Mouse (Mus musculus) testis, postnatal 10 days (tissue): Measurements from ENCODE around the gene Traf4.
"Not testable (repeated sequence)": the region's sequence is repeated elsewhere in the genome, so short reads cannot be mapped to it uniquely, and the experiment has no call there.

Source experiments
- DNase-seq: peaks from one replicate; pipeline ENCODE4 v3.0.0; 2021; ENCODE audit warnings: low spot score

Traf4 gene

DNA sequence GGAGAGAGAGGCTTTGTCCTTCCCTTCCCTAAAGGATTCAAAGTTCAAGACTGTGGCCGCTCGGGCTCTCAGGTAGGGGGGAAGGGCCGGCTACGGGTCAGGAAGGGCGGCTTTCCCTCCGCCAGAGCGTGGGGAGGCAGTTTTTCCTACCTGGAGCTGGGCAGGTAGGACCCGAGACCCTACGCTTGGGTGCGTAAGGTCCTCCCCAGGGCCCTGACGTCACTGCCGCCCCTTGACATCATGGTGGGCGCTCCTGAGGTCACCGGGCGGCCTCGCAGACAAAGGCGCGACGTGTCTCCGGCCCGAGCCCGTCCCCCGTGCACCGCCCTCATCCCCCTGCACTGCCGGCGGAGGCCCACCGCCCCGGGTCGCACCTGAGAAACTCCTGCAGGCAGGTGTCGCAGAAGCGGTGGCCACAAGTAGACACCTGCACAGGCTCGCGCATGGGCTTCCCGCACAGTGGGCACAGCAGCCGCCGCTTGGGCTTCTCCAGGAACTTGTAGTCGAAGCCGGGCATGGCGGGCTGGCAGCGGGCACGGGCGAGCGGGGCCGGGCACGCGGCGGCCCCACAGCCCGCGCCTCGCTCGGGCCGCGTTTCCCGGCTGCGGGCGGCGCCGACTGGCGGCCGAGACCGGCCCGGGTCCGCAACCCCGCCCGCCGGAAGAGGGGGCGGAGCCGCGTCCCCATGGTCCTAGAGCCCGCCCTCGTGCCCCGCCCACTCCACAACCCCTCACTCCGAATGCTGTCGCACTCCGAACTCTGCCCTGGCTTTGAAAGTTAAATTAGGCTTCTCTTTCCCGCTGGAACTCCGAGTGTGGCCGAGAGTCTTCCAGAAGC lies at the start of gene Traf4:
Gene Traf4 (minus strand): TSS at position 666 of the 837 bp plus-strand sequence.
- peak; percentile 95 for DNase-seq

DNA sequence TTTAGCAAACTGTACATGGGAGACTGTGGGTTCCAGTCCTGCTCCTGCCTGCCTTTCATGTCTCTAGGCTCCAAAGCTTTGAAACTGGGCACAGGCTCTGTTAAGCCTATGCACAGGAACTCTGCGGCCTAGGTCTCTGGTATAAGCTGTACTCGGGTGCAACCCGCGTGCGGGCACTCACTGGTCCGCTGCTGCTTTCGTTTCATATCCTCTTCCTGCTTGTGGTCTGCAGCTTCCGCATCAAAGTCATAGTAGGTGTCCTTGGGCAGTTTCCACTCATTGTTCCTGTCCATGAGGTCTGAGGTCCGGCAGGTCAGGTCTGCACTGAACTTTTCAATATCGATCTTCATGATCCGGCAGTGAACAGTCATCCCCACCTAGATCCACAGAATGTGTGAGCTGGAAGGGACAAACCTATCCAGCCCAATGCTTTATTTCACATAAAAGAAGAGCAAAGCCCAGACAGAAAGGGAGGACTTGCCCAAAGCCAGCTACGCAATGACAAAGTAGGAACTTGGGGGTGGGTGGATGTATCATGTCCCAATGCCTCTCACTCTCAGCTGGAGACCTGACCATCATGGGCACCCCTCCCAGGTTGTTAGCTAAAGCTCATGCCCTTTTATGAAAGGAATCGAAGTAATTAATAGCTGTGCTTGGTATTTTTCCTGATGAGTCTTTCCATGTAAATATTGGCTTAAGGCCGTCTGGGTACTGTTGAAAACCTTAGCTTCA lies 47.9 kb upstream of the Traf4 start:
- DNase-seq: no peak

DNA sequence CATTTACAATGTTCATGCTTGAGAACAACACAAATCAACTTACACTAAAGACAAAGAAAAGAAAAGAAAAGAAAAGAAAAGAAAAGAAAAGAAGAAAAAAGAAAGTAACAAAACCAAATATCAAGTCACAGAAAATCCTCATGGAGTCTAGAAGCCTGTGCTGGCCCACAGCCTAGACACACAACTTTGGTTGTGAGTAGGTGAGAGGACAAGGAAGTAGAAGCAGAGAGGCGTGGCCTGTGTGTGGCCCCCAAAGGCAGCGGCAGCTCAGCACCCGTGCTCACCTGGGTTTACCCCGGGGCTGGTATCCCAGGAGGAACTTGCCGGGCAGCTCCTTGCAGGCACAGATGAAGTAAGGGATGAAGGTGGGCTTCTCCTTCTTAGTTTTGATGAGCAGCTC lies 46.1 kb upstream of the Traf4 start:
- DNase-seq: no peak

DNA sequence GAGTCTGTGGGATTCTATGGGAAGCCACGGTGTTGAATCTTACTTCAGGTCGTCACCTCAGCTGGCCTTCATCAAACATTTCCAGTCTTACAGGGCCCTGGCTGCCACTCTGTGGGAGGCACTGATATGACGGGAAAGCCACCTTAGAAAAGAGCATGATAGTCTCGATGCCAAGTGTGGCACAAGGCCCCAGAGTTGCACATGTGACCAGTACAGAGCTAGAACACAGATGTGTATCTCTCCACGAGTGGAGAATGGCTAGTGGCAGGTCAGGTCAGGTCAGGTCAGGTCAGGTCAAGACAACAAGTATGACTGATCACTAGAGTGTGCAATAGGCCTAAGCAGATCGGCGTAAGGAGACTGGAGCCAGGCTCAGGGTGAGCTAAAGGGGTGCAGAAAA lies 45.2 kb upstream of the Traf4 start:
- no peak for DNase-seq

DNA sequence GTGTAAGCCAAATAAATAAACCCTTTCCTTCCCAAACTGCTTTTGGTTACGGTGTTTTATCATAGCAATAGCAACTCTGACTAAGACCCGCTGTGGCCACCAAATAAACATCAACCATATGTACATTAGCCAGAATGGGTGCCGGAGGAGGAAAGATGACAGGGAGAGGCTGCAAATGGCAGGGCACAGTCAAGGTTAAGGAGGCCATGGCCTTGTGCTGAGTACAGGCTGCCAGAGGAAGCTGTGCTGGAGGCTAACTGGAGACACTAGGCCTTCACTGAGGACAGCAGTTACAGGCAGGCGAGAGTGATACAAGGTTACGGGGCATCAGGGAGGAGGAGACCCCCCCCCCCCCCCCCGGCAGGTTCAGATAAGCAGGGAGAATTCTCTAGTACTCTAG lies 44.5 kb upstream of the Traf4 start:
- DNase-seq: no peak

DNA sequence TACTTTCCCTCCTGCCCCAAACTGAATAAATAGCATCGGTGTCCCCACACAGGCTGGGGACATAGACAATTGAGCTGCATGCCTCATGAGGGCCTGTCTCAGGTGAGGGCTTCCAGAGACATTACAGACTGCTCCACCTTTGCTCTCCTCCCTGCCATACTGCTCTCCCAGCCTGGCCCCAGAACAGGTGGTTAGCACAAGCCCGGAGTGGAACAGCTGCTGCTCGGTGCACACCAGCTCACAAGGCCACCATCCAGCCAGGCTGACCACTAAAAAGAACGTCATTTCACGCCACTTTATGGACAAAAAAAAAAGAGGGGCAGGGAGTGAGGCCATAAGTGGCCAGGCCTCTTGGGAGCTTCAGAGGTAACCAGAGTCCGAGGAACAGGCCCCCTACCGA lies 41.8 kb upstream of the Traf4 start:
- DNase-seq: no peak

DNA sequence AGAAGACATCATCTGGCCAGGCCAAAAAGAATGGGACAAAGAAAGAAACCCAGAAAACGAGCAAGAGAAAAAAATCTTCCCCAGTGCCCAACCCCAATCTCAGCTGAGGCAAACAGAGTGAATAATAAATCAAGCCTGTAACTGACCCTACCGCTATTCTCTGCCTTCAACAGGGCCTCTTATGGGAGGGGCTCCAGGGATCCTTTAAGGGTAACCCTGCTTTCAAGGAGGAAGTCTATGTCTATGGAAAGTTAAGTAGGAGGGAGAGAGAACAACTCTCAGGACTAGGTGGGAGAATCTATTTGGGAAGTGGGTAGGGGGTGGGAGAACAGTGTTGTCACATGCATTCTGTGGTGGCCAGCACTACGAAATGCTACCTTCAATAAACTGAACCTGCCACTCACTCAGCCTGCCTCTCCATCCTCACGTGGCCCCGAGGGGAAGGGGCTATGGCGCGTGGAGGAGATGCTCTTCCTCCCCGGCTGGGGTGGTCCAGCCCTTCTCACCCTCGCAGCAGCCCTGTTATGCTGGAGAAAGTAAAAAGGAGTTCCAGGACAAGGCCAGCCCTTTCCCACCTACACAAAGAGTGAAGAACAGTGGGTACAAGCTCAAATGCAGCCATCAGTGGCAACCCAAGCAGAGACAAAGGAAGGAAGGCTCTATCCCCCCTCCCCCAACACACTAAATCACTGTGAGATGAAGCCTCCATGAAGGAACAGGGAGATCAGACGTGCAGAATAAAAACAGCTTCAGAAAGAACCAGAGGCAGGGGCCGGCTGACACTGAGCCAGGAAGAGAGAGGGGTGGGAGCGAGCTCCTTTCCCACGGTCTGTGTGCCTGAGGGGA lies 40.2 kb upstream of the Traf4 start:
- no peak for DNase-seq

DNA sequence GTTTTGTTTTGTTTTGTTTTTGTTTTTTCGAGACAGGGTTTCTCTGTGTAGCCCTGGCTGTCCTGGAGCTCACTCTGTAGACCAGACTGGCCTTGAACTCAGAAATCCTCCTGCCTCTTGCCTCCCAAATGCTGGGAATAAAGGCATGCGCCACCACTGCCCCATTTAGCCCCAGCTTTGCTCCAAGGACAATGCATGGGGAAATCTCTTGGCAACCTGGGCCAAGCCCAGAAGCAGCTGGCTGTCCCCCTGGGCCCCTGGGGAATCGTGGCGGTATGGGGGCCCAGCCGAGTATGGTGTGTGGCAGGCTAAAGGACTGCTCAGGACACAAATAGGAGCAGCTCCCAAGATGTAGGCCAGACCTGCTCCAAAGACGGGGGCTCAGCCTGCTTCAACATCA lies 38.9 kb upstream of the Traf4 start:
- DNase-seq: no peak

DNA sequence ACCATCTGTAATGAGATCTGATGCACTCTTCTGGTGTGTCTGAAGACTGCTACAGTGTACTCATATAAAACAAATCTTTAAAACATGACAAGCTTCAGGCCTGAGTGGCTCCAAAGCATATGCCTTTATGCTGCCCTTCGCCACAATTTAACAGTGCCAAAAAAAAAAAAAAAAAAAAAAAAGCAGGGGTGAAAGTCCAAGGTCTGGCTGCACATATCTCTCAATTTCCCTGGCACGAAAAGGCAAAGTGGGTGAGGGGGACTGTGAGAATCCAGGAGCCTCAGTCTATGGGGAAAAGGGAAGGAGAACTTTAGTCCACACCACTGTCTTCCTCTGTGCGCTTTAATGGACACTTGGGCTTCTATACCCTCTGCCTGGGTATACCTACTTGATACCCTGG lies 37.0 kb upstream of the Traf4 start:
- DNase-seq: no peak

DNA sequence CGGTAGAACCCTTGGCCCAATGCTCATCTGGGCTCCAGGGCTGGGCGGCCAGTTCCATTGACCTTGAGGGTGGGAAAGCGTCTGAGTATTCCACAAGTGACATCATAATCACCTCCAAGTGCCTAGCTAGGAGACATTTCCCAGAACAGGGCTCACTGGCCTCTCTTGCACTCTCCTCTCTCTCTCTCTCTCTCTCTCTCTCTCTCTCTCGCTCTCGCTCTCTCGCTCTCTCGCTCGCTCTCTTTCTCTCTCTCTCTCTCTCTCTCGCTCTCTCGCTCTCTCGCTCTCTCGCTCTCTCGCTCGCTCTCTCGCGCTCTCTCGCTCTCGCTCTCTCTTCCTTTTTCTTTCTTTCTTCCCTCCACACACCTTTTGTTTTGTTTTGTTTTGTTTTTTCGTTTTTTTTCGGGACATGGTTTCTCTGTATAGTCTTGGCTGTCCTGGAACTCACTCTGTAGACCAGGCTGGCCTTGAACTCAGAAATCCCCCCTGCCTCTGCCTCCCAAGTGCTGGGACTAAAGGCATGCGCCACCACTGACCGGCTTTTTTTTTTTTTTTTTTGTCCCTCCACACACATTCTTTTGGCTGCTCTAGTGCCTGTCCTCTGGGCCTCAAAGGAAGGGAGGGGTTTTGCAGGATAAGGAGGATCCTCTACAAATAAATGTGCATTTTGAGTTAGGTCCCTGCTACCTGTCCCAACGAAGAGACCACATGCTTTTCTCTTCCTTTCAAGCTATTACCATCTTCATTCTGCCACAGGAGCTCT lies 29.9 kb upstream of the Traf4 start:
- no peak for DNase-seq

DNA sequence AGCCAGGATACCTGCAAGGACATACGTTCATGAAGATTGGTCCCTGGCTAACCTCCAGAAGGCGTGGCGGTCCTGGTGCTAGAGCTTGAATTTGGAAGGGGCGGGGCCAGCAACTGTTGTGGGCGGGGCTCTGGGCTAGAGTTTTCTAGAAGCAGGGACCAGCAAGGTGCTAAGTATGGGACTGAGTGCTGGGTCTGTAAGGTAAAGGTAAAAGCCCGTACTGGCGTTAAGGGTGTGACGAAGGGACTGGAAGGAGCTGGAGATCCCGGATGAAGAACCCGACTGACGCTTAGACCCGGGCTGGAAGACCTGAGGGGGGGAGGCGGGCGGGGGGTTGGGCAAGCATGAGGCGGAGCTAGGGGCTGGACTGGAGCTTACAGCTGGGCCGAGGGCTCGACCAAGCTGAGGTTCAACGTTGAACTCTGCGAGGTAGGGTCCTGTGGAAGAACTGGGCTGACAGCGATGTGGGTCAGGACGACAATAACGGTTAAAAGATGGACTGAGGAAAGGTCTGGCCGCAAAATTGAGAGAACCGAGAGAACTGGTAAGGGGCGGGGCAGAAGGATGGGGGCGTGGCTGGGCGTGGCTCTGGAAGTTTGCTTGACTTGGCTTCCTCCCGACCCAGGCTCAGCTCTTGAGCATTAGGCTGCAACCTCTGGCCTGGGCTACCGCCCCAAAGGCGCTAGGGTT lies 29.2 kb upstream of the Traf4 start:
- peak; percentile 95 for DNase-seq

DNA sequence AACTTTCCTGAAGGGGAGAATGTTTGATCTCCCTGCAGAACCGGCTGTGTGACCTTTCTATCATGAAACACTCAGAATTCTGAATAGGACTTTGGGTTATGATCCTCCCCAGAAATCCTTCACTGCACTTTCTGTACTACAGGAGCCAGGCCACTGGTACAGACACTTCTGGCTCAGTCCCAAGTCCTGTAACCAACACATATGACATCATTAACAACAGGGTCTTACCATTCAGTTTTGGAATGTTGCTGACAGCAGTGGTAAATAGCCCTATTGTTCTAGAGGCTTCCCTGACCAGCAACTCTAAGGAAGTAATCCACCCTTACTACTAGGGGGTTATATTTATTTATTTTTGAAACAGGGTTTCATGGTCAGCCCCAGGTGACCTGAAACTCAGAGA lies 27.7 kb upstream of the Traf4 start, which contains the start of gene Proca1:
Gene Proca1 (plus strand): TSS at position 280 of the 400 bp plus-strand sequence.
- no peak for DNase-seq

DNA sequence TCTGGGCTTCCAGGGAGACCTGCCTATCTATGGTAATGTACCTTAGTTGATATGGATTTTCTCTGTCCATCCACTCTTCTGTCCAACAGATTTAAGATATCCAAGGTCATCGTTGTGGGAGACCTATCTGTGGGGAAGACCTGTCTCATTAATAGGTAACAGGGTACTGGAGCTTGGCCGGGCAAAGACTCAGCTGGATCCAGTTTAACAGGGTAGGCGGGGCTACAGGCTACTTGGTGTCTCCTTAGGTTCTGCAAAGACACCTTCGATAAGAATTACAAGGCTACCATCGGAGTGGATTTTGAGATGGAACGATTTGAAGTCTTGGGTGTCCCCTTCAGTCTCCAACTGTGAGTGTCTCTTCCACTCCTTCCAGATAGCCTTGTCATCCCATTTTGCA lies 24.7 kb upstream of the Traf4 start:
- DNase-seq: no peak

DNA sequence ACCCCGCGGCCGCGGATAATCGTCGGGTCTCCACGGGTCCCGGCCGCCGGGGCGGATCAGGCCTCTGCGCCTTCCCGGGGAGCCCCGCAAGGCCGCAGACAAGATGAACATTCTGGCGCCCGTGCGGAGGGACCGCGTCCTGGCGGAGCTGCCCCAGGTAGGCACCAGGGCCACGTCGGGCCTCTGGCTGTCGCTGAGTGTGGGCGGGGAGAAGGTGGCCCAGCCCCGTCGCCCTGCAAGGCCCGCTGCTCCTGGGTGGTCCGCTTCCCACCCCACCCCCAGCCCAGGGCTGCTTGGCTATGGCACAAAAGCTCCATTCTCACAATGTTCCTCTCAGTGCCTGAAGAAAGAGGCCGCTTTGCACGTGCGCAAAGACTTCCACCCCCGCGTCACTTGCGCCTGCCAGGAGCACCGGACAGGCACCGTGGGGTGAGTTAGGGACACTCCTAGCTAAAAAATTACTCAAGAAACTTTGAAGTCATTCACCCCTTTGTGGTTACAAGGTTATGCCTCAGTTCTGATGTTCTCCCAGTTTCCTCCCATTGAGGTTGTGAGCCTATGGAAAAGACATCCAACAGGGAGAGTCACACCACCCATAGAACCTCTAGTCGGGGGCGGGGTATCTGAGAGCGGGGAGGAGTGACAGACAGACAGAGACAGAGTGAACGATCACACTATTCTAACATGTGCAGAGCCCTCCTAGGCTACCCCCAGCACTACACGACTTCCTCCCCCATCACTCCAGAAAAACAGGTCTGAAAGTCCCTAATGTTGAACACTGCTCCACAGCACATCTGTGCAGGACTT lies 24.0 kb upstream of the Traf4 start:
- peak; percentile 93 for DNase-seq

DNA sequence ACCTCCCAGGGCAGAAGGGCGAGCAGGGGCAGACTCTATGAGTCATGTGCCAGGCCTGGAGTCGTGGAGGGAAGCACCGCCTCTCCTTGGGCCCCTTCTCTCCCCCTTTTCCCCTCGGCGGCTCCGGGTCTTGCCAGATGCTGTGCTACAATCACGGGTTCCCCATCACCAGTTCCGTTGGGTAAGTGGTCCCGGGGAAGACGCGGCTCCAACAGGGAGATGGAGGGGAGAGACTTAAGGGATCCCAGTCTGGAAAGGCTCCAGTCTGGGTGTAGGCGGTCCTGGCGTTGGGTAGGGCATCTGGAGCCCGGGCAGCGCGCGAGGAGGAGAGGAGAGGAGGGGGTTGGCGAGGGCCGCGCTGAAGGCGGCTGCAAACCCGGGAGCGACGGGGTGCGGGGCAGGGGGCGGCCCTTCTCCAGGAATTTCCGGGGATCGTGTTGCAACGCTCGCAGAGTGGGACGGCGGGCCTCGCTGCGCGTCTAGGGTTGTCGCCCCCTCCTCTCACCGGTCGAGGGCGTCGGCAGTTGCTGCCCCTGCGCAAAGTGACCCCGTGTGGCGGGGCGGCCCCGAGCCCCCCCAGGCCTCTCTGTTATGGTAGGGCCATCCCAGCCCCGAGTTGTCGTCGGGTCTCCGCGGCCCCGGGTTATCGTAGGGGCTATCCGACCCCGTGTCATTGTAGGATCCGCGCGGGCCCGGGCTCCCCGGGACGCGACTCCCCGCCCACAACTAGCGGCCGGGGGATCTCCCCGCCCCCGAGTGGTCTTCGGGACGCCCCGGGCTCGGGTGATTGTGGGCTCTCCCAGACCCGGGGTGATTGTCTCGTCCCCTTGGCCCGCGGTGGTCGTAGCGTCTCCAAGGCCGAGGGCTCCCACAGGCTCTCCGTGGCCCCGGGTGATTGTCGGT lies 23.2 kb upstream of the Traf4 start, which contains the start of gene Rab34:
Gene Rab34 (plus strand): TSS at position 100 of the 903 bp plus-strand sequence.
- peak; percentile 90 for DNase-seq

DNA sequence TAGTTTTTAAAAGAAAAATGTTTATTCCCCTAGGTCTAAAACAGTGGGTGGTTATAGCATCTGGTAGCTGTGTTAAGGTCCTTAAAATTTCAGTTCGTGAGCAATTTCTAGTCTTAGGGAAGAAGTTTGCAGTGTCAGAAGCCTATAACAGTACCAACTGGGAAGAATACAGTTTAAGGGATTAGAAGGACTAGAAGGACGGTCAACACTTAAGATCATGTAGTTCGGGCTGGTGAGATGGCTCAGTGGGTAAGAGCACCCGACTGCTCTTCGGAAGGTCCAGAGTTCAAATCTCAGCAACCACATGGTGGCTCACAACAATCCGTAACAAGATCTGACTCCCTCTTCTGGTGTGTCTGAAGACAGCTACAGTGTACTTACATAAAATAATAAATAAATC lies 19.3 kb upstream of the Traf4 start:
- DNase-seq: not testable (repeated sequence)

DNA sequence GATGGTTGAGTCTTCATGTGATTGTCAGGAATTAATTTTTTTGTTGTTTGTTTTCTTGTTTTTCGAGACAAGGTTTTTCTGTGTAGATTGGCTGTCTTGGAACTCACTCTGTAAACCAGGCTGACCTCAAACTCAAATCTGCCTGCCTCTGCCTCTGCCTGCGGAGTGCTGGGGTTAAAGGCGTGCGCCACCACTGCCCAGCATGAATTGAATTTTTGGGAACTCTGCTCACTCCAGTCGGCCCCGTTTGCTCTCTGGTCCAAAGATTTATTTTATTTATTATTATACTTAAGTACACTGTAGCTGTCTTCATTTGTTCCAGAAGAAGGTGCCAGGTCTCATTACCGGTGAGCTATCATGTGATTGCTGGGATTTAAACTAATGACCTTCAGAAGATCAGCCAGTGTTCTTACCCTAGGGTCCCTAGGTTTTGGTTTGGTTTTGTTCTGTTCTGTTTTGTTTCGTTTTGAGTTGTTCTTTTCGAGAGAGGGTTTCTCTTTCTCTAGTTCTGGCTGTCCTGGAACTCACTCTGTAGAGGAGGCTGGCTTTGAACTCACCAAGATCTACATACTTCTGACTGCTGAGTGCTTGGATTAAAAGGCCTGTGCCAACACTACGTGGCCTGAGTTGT lies 18.6 kb upstream of the Traf4 start:
- no peak for DNase-seq
